Mouse (Mus musculus) gastrocnemius, adult 2 months (tissue): ENCODE measurements around the gene Esrrg. TPM values are rescaled to one million over a fixed set of nuclear protein-coding genes. Genes with fewer than 3 reads are reported as not detected.

Experiments used
- DNase-seq: peaks from one replicate; pipeline ENCODE4 v3.0.0; 2022
- H3K27ac ChIP-seq: fragments of 200-600 bp; 2 replicates; pipeline ENCODE4 v1.8.1; 2022; ENCODE audit warnings: mild to moderate bottlenecking
- H3K4me3 ChIP-seq: fragments of 200-600 bp; 2 replicates; pipeline ENCODE4 v1.8.1; 2022; ENCODE audit warnings: mild to moderate bottlenecking, moderate library complexity
- CTCF ChIP-seq: fragments of 200-600 bp; IDR thresholded peaks from 2 replicates; pipeline ENCODE4 v1.8.1; 2022; ENCODE audit warnings: antibody characterized with exemption, mild to moderate bottlenecking, moderate library complexity
- intact Hi-C: fragments of 180-260 bp; cut with DNase I; formaldehyde crosslinking; loops from one replicate; pipeline ENCODE4 v1.15.1; 2025
- total RNA-seq, 2 experiments: library from RNA; stranded (reverse); gene quantifications; 2 replicates each; pipeline ENCODE4 v1.2.3; 2021

The Esrrg gene
- total RNA-seq, 2 experiments from 2014 or later: 21.1 to 39.1 TPM

GRCm38 (mm10) chr1:188139473-188139872 lies 530.9 kb downstream of the Esrrg start:
- intact Hi-C loops: no loop called here
- Histone ChIP-seq H3K4me3 (no peak overlapping the region), H3K27ac (no peak overlapping the region)
- no peak for TF ChIP-seq CTCF
- DNase-seq: no peak

GRCm38 (mm10) chr1:188140221-188140620 lies 531.6 kb downstream of the Esrrg start:
- TF ChIP-seq CTCF: no peak
- intact Hi-C loops: no loop called here
- Histone ChIP-seq H3K4me3 (no peak overlapping the region), H3K27ac (no peak overlapping the region)
- peak; percentile 19 for DNase-seq

DNA sequence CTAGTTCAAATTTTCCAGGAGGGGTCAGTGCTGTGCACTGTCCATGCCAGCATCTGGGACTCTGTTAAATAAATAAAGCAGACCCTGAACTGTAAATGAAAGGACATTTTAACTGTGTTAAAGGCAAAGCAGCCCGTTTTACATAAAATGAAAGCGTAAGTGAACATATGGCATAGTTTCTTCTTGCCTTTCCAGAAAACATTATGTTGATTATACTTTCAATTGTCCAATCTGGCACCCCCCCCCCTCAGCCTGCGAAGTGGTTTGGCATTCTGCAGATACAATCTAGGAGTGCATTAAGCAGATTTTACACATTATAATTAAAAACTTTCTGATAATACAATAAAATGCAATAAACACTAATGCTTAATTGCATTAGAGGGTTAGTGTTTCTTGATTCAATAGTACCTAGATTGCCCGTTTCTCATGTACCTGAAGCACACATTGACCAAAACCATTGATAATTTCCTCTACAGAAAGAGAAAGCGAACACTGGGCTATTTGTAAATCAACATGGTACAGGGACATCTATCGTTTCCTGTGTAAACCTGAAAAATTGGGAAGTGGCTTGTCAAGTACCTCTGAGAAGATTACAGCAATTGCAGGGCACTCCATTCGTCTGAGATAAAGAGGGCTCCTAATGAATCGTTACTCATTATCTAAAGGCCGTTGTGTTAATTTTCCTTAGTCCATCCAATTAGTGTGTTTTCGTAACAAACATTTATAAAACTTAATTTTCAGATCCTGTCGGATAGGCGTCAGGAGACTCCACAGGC lies 539.0 kb downstream of the Esrrg start:
- TF ChIP-seq CTCF: no peak
- intact Hi-C loops: no loop called here
- Histone ChIP-seq H3K4me3 (no peak overlapping the region), H3K27ac (no peak overlapping the region)
- no peak for DNase-seq

GRCm38 (mm10) chr1:188151066-188151465 lies 542.5 kb downstream of the Esrrg start:
- no peak overlapping the region for H3K27ac ChIP-seq
- H3K4me3 ChIP-seq: no peak overlapping the region
- intact Hi-C loops: no loop called here
- DNase-seq: no peak
- TF ChIP-seq CTCF: no peak

DNA sequence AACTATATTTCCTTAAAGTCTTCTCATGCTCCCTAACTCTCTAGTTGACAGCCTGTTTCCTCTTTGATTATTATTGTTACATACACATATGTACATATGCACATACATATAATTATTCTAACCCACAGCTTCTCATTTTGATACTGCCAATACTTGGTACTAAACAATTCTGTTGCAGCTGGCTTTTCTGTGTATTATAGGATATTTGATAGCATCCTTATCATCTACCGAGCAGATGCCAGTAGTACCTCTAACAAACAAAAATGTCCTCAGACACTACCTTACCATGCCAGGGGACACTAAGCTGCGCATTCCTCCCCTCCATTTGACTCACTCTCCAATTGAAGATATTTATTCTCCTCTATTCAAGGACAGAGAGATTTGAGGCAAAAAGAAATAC lies 543.4 kb downstream of the Esrrg start:
- DNase-seq: no peak
- no peak overlapping the region for H3K4me3 ChIP-seq
- intact Hi-C loops: no loop called here
- no peak for TF ChIP-seq CTCF
- no peak overlapping the region for H3K27ac ChIP-seq

- Histone ChIP-seq H3K27ac (no peak overlapping the region), H3K4me3 (no peak overlapping the region)
- no peak for TF ChIP-seq CTCF
- no peak for DNase-seq
- intact Hi-C loops: no loop called here
Observed at GRCm38 (mm10) chr1:188153665-188154064, 545.1 kb downstream of the Esrrg start.

DNA sequence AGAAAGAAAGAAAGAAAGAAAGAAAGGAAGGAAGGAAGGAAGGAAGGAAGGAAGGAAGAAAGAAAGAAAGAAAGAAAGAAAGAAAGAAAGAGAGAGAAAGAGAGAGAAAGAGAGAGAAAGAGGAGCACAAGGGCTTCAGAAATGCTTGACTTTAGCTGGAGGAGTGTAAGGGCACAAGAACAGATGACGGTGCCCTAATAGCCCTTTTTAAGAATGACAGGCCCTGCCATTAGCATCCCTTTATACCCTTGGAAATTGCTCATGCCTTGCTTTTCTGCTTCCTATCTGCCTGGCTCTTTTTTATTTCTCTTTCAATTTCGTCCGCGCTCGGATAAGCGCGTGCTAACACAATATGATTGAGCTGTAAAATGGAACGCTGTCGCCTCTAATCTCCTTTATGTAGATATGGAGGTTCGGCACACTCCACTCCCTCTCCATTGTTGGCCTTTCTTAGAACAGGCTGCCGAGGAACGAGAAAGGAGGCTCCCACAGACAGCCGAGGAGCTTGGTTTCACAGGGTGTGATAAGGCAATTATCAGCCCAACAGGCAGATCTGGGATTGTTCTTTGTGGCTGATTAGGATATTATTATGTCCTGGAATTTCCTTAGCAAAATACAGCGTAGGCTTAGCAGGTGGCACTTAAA lies 546.0 kb downstream of the Esrrg start:
- intact Hi-C loops: no loop called here
- Histone ChIP-seq H3K4me3 (no peak overlapping the region), H3K27ac (no peak overlapping the region)
- no peak for DNase-seq
- no peak for TF ChIP-seq CTCF

DNA sequence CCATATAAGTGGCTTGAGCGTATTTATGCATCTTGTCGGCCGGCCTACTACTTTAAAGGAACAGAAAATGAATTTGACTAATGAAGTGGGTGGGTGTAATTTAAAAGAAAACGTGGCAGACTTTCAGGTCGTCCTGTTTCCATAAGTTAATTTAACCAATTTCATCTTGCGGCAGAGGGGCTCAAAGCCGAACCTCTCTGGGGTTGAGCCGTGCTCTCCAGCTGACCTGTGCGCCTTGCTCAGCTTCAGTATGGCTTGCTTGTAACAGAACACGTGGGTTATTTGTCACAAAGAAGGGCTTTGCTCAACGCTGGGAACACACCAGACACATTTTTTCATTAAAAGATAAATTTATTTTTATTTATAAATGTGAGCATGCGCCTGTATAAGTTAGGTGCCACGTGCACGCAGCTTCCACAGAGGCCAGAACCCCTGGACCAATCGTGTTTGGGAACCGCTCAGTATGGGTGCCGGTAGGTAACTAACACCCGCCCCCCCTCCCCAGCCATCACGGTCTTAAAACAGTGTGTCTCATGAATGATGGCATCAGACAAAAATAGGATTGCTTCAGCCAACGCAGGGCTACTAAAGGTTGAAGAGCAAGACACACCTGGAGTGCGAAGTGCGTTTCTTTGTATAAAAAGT lies 546.7 kb downstream of the Esrrg start:
- intact Hi-C loops: no loop called here

GRCm38 (mm10) chr1:188156520-188156919 lies 547.9 kb downstream of the Esrrg start:
- no peak for TF ChIP-seq CTCF
- intact Hi-C loops: no loop called here
- Histone ChIP-seq H3K4me3 (no peak overlapping the region), H3K27ac (no peak overlapping the region)
- no peak for DNase-seq

More for the DNA sequence above, 546.7 kb downstream of the Esrrg start:
- no peak for TF ChIP-seq CTCF
- no peak for DNase-seq
- Histone ChIP-seq H3K4me3 (no peak overlapping the region), H3K27ac (no peak overlapping the region)

- no peak for DNase-seq
- no peak for TF ChIP-seq CTCF
Observed at GRCm38 (mm10) chr1:188157237-188157955, 548.8 kb downstream of the Esrrg start.

DNA sequence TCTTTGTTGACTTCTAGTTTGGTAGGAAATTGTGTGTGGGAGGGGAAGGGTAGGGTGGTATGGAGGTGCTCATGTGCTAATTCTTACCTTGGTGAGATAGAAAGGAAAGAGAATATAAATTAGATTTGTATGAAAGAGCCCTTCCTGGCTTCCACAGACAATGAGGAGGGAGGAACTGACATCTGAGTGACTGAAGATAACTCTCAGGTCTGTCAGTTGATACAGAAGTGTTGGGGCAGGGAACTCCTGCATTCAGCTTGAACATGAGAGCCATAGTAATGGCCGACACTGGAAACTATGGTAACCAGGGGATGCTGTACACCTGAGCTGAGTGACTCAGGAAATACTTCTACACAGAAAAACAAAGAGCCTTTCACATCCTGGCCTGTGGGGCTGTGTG lies 550.1 kb downstream of the Esrrg start:
- Histone ChIP-seq H3K27ac (no peak overlapping the region), H3K4me3 (no peak overlapping the region)
- TF ChIP-seq CTCF: no peak
- intact Hi-C loops: no loop called here
- DNase-seq: no peak

More at GRCm38 (mm10) chr1:188157237-188157955, 548.8 kb downstream of the Esrrg start:
- intact Hi-C loops: no loop called here
- no peak overlapping the region for H3K27ac ChIP-seq
- H3K4me3 ChIP-seq: no peak overlapping the region

GRCm38 (mm10) chr1:188159108-188159507 lies 550.5 kb downstream of the Esrrg start:
- no peak for DNase-seq
- Histone ChIP-seq H3K4me3 (no peak overlapping the region), H3K27ac (no peak overlapping the region)
- TF ChIP-seq CTCF: no peak
- intact Hi-C loops: no loop called here

DNA sequence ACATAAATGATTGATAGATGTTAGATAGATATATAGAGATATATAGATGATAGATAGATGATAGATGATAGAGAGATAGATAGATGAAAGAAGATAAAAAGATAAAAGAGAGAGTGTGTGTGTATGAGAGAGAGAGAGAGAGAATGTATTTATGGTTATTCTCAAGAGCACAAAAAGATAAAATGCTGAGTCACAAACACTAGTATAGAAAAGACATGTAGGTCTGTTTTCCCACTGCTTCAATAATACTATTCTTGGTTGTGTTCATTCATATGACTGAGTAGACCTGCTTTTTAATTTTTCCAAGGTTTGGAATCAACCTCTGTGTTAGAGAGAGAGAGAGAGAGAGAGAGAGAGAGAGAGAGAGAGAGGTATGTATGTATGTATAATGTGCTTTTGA lies 554.5 kb downstream of the Esrrg start:
- TF ChIP-seq CTCF: no peak
- intact Hi-C loops: no loop called here
- DNase-seq: no peak
- Histone ChIP-seq H3K4me3 (no peak overlapping the region), H3K27ac (no peak overlapping the region)
